Mouse (Mus musculus): ENCODE results near the gene Hrnr.

The Hrnr gene

DNA sequence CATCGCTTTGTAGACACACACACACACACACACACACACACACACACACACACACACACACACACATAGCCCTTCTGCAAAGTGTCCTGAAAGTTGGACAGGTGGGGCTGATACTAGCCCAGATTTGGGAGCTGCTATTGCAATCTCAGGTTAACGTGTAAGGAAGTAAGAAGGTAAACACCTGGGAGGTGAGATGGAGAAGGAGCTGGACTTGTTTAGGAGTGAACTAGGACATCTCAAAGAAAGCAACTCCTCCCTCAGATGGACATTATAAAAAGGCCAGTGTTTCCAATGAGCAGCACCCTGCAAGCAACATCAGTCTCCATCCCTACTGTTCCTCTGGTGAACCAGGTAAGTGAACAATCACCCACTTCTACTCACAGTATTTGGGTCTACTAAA is at the start of gene Hrnr:
Gene Hrnr (plus strand): TSS at position 301 of the 400 bp plus-strand sequence.
- no peak for DNase-seq

DNA sequence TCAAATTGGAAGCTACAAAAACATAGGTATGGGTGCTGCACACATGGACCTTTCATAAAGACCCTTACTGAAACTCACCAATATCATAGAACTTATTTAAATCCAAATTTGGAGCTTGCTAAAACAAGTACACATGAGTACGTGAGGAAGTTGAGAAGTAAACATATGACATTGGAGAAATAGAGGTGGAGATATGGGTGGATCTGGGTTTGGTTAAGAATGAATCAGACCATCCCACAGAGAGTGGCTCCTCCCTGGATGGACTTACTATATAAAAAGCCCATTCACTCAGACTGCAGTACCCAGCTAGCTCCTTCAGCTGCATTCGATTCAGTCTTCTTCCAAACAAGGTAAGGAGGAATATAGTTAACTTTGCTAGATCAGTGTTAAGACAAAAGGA is 46.3 kb upstream of the Hrnr start, which contains the start of gene Flg:
Gene Flg (plus strand): TSS at position 301 of the 400 bp plus-strand sequence.
- no peak for DNase-seq

DNA sequence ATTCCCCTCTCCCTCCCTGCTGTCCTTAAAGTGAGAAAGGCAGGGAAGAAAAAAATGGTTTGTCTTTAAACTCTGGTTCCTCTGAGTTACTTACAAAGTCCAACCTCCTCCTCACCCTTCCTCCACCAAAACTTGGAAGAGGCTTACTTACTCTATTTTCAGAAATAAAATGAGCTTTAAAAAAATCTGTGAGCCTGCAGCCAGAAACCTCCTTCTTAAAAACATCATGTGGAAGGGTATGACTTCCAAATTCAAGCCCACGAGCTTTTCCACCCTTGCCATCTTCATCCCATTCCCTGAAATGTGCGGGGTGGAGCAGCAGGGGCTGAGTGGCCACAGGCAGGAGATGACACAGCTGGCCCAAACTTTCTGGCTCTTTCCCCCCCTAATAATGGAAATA is 22.0 kb upstream of the Hrnr start:
- no peak for DNase-seq

DNA sequence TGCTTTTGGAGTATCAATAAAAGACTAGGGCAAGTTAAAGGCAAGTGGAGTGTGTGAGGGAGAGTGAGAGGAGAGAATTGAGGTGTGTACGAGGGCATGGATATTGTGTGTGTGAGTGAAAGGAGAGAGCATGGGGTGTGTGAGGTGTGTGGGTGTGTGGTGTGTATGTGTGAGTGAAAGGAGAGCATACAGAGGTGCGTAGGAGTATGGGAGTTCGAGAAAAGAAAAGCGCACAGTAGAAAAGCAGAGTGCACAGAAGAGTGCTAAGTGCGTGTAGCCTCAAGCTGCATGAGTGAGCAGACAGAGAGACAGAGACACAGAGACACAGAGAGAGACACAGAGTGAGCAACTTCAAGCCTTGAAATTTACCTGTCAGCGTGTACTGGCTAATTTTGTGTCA is 19.7 kb upstream of the Hrnr start:
- no peak for DNase-seq

DNA sequence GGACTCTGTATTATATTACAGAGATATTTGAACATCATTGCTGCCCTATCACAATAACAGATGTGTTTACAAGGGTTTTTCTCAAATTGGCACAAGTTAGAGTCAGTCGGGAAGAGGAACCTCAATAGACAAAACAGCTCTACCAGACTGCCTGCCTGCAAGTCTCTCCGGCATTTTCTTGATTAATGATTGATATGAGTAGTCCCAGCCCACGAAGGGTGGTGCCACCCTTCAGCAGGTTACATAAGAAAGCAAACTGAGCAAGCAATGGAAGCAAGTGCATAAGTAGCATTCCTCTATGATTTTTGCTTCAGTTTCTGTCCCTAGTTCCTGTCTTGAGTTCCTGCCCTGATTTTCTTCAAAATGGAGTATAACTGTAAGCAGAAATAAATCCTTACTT is 17.7 kb upstream of the Hrnr start:
- DNase-seq, result peak; percentile 35

DNA sequence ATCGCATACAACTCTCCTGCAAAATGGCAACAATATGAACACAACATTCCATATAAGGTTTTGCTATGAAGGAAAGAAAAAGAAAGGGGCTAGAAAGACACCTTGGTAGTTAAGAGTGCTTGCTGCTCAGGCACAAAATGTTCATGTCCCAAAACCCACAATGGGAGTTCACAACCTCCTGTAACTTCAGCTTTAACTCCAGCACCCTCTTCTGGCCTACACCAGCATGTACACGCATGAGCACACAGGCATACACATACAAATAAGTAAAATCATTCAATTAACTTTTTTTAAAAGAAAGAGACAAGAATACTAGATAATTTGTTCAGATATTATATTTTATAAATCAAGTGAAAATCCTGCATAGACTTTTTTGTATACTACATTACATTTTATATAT is 13.4 kb upstream of the Hrnr start:
- DNase-seq, result no peak

DNA sequence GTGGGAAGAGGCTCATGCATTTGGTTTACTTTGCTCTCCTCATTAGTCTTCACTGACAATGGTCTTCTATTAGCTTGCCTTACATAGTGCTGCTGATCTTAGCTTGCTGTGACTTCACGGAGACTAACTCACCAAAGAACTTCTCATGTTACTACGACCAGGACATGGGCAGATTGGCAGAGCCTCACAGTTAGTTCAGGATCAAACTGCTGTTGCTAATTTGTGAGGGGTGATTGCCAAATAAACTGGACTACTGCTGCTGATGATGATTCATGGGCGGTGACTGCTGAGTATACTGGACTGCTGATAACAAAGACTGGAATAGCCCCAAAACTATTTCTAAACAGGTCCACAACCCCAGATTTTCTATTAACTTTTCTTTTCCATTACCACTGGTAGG is 8.2 kb upstream of the Hrnr start:
- no peak for DNase-seq

DNA sequence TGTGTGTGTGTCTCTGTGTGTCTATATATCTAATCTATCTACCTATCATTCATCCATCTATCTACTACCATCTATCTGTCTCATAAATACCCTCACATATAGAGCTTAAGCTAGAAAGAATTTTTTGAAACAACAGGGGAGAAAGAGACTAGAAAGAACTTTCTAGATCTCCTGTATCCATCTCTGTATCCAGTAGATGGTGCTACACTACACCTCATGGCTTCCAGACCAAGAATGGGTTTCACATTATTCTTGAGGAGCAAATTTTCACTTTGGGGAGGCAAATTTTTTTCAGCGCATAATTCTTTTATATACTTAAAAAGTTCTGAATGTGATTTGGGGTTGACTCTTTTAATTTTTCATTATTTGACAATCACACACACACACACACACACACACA is 5.2 kb upstream of the Hrnr start:
- DNase-seq, result no peak

DNA sequence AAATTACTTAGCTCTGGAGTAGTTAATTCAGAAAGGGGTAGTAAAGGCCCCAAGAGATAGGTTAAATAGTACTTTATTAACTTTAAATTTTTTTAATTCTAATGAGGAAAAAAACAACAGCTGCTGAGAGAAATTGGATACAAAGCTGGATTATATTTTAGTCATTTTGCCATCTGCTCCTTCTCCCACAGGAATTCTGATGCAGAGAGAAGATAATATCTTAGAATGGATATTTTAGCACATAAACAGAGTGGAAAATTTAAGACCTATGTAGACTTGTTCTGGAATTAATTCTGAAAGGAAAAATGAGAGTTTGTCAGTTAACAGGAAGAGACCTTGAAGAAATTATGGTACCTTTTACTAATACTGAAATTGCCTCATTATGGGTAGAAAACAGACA is 18.2 kb downstream of the Hrnr start:
- DNase-seq, result no peak

DNA sequence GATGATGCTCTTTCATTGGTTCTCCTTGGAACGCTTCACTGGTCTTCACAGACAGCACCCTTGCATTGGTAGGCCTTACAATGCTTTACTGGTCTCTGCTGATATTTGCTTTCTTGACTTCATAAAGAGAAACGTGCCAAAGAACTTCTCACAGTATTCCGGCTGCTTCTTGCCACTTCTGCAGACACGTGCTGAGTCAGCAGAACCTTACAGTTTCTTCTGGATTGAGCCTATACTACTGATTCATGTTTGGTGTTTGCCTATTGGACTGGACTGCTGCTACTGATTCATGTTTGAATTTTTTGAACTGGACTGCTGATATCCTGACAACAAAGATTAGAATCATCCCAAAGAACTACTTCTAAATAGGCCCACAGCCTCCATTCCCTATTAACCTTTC is 20.5 kb downstream of the Hrnr start:
- DNase-seq, result no peak

DNA sequence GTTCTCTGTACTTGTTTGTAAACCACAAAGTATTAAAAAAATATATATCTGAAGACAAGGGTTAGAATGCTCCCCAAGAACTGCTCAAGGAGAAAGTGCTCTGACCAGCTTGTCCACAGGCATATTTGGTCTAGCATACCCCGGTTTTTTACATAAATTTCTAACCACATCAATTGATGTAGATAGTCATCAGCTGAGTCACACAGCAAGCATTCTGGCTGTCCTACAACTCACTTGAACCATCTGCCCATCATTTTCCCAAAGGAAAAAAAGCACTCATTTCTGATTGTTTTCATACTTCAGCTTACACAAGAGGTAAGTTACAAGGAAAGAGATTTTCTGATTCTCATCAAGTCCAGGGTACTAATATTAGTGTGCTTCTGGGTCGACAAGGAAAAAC is 27.3 kb downstream of the Hrnr start:
- DNase-seq, result no peak

DNA sequence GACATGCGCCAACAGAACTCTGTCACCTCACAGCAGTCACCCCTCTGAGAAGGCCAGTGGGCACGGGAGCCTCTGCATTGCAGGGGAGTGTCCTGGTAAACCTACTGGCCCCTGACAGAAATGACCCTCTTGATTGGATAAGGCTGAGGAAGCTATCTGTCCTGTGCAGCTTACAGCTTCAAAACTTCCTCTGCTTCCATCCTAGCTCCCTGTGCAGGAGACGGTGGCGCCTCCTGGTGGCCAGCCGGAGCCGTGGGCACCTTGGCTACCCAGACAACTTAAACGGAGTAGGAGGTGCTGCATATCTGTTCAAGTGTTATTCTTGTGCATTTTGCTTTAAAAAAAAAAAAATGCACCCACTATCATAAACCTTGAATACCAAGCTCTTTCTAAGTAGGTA is 40.5 kb downstream of the Hrnr start:
- DNase-seq, result peak; percentile 18

DNA sequence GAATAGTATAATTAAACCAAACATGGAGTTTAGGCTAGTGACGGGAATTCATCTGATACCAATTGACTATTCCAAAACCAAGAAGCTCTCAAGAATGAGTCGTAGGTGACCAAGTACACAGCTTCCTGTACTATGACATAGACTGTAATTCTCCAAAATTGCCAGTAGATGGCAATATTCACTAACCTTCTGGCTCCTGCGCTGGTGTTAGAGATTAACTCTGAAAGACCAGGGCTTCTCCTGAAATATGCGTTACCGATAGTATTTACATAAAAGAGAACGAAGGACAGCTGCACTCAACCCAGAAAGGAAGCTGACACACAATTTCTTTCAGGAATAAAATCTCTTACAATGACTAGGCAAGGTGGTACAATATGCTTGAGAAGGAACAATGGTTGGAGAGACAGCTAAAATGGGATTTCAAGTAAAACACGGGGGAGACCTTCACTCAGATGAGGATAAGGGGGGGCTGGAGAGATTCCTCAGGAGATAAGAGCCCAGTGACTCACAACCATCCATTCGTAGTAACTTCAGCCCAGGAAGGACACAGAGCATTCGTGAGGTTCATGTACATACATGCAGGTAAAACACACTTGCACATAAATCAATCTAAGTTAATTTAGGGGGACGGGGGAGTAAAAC is 42.5 kb downstream of the Hrnr start:
- DNase-seq, result no peak

DNA sequence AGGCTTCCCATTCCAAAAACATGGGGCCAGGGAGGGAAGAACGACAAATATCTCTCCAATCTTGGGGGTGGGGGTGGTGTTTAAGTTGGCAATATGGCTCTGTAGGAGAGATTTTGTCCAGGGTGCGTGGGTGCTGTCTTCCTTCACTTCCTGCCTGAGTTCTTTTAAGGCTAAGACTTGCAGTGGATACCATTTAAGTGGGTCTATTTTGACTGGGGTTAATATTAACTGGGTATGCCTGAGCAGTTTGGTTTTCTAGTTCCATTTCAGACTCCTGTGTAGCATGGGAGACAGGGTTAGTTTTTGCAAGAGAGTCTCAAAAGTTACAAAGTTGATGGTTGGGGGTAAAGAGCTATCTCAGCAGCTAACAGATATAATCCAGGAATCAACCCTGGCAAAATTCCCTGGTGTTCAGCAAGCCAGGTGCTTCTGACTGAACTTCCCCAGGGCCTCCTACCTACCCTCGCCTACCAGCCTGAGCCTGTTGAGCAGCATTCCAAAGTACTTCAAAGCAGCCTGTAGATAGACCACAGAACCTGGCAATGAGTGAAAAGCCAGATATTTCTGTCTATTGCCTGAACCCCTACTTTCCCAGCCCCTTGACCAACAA is 47.5 kb downstream of the Hrnr start:
- peak; percentile 65 for DNase-seq

DNA sequence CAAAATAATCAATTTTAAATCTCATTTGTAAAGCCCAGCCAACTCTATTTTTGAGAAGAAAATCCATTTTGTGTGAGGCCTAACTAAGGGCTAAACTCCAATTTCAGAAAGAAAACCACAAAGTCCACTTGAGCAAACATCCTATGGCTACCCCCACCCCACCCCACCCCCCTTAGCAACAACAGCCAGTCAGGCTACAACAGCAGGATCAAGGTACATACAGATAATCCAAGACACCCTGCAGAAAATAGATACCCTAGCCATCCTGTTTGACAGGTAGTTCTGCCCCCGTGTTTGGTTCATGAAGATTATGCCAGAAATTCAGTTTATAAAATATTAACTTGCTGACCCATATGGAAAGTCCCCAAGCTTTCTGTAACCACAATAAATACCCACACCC is 48.6 kb downstream of the Hrnr start:
- DNase-seq, result no peak

DNA sequence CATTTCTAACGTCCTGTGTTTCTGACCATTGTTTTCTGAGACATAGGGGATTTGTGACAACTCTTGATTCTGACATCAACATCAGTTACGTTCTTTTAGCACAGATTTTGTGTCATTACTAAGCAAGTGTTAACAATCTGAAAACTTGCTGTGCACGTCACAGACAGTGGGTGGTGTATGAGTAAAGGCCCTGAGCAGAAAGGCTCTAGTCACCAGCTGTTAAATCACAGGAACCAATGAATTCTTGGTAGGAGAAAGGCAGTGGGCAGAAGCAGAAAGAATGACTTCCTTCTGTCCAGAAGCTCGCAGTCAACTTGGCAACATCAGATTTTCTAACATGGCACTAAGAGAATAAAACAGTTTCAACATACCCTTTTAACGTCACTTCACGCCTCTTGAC is 53.9 kb downstream of the Hrnr start:
- DNase-seq, result no peak

DNA sequence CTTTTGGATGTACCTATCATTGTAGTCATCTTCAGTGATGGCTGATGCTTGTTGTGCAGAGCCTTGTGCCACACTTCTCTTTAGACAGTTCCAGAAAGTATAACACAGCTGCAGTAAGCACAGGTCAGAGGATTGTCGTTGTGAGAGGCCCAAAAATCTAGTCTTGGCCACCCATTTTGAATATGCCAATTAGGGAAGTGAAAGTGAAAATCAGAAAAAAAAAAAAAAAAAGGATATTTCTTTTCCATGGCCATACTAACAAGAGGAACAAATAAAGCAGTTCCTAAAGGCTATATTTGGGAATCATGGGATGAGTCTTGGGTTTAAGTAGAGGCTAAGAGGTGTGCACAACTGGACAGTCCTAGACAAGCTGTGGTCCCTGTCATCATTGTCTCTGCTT is 55.6 kb downstream of the Hrnr start:
- DNase-seq, result no peak

DNA sequence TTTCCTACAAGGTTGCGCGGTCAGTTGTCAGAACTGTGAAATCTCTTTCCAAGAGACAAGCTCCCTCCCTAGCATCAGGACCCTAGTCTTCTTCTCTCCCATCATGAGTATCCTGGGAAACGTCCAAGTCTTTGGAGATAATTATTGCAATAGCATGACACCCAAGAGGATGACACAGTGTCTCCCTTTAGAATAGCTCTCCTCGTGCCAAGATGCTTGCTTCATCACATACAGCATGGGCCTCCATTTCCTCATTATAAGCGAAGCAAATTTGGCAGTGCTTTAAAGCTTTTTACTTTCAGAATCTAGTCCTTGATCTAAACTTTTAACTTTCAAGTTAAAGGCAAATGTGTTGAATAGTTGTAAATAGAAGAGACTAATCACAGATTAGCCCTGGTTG is 56.1 kb downstream of the Hrnr start:
- no peak for DNase-seq

DNA sequence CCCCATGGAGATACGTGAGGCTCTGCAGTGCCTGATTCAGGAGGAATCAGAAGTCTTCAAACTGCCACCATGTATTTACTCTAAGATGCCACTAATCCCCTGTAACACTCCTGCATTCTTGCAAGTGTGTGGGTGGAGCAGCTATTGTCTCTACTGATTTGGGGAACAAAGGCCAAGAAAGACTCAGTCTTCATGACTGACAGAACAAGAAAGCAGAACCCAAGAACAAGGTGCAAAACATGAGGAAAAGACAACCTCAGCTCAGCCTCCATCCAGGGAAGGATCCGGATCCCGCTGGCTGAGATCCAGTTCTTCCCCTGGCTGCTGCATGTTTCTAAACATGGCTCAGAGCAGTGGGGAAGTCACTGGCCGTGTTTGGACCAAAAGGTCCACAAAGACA is 58.6 kb downstream of the Hrnr start:
- no peak for DNase-seq
